Mouse (Mus musculus): Measurements from ENCODE around the gene Rhbdd1.

GRCm38 (mm10) chr1:82353755-82354154, 37.5 kb downstream of the Rhbdd1 start:
- no peak for TF ChIP-seq POLR2A (IDR thresholded peaks at IDR 0.05; ENCODE audit: low read depth, low read length)
- no peak for TF ChIP-seq CTCF (conservative IDR thresholded peaks at IDR 0.05; ENCODE audit: insufficient read depth, insufficient read length, low read depth, low read length)
